Mouse (Mus musculus) lung, postnatal 25 days (tissue): ENCODE data around the gene Nek7.

Source experiments
- DNase-seq: peaks from one replicate; pipeline ENCODE4 v3.0.0; 2022; ENCODE audit warnings: low spot score

The Nek7 gene

DNA sequence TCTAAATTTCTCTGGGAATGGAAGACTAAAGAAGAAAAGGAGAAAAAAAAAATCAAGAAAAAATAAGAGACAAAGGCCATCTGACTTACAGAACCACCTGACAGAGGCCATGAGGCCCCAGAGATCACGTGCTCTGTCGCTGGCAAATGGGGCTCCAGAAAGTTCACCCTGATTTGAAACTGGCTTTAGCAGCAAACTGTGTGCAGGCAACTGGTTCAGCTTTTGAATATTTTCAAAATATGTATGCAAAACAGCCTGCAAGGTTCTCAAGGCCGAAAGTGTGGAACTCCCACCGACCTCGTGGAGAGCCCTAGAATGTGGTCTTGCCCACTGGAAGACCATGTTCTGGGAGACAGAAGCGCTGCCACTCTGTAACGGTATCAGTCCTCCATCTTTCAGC is 11.6 kb downstream of the Nek7 start:
- DNase-seq, result no peak

DNA sequence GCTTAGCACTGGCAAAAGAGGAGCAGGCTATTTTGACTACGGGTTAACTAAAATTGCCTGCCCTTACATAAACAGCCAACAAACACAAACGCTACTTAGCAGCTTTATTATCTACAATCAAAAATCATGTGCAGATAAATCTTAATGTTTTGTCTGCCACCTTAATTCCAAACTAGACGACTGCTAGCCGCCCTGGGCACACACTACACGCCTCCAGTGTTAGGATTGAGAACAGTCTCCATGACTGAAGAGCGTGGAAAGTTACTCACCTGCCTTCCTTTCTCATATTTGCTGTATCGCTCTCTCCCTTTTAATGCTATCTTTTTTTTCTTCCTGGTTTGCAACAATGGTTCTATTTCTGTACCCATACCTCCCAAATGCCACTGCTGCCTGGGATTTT is 12.1 kb downstream of the Nek7 start:
- no peak for DNase-seq

DNA sequence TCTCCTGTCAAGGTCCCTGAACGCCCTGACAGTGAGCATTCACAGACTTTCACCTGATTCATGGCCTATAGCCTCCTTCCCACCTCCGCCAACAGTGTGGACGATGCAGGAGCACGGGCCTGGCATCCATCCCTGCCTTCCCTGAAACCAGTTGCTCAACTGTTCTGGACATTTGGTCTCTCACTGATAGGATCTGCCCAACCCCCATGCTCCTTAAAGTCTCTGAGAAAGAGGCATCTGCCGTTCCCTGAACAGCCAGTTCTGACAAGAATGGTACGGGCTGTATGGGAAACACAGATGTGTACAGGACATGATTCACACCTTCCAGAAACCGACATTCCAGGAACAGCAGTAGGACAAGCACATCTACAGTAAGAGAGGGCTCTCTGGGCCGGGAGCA is 13.2 kb downstream of the Nek7 start:
- no peak for DNase-seq

- DNase-seq, result no peak
Measured at GRCm38 (mm10) chr1:138604736-138605135, 15.2 kb downstream of the Nek7 start.

- DNase-seq, result no peak
Measured at GRCm38 (mm10) chr1:138603974-138604373, 16.0 kb downstream of the Nek7 start.

- no peak for DNase-seq
Measured at GRCm38 (mm10) chr1:138598087-138598486, 21.9 kb downstream of the Nek7 start.

GRCm38 (mm10) chr1:138596127-138596706 is 23.7 kb downstream of the Nek7 start:
- DNase-seq, result no peak

- no peak for DNase-seq
Measured at GRCm38 (mm10) chr1:138594910-138595309, 25.0 kb downstream of the Nek7 start.

GRCm38 (mm10) chr1:138593922-138594321 is 26.0 kb downstream of the Nek7 start:
- DNase-seq, result no peak

GRCm38 (mm10) chr1:138592466-138592865 is 27.5 kb downstream of the Nek7 start:
- DNase-seq, result no peak

GRCm38 (mm10) chr1:138590451-138591022 is 29.4 kb downstream of the Nek7 start:
- DNase-seq, result peak; percentile 52

DNA sequence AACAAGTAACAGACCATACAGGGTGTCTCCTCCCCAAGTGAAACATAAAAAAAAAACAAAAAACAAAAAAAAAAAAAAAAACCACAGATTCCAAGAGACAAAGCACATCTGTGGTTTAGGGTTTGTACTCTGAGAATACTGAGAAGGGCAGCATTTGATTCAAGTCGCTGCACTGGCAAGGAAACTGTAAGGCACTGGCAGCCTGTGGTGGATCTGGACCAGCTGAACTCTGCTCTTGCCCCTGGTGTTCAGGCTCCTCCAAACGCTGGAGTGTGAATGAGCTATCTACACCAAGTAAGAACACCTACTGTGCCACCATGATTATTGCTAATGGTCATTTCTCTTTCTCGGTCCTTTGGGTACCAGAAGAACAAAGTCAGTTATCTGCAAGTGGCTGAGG is 30.8 kb downstream of the Nek7 start:
- DNase-seq, result no peak

GRCm38 (mm10) chr1:138587812-138588211 is 32.1 kb downstream of the Nek7 start:
- no peak for DNase-seq

DNA sequence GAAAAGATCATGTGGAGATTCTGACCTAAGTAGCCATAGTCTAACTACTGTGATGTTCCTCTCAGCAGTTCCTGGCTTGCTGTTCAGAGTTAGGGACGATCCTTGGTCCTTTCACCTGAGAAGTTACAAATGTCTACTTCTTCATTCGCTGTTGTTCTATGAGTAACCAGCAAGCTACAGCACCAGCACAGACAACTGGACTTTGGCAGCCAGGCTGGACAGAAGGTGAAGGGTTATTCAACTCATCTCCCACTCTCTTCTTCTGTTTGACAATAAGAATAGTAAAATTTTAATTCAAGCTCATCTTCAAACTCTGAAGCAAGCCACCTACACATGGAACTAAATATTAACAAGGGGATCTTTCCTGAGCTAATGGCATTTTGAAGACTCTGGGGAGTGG is 33.0 kb downstream of the Nek7 start:
- DNase-seq, result no peak

- DNase-seq, result no peak
Measured at GRCm38 (mm10) chr1:138584423-138585013, 35.4 kb downstream of the Nek7 start.

GRCm38 (mm10) chr1:138582225-138582624 is 37.7 kb downstream of the Nek7 start:
- DNase-seq, result no peak

DNA sequence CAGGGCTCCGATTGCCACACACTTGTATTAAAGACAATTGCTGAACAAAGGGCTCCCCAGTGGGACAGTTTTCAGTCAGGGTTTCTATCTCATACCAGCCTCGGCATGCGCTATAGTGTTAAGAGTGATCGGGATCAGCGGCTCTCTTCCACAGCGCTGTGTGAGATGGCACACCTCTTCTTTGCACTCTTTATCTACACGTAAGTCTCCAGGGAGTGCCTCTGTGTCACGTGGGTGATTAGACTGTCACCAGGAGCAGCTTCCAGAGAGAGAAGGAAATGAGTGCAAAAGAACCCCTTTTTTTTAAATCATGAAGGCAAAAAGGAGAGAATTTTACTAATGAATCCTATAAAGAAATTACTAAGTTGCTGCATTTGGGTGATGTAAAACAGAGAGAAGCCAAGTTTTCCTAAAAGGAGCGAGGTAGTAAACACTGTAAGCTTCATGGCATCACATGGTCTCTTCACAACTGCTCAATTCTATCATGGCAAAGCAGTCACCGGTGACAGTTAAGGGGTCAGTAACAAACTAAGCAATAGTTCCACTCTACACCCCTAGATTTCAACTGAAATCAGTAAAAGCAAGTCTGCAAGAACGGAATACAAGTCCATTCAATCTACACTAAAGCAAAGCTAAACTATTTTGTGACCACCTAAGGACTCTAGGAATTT is 40.0 kb downstream of the Nek7 start:
- no peak for DNase-seq

GRCm38 (mm10) chr1:138579207-138579606 is 40.7 kb downstream of the Nek7 start:
- DNase-seq, result no peak

DNA sequence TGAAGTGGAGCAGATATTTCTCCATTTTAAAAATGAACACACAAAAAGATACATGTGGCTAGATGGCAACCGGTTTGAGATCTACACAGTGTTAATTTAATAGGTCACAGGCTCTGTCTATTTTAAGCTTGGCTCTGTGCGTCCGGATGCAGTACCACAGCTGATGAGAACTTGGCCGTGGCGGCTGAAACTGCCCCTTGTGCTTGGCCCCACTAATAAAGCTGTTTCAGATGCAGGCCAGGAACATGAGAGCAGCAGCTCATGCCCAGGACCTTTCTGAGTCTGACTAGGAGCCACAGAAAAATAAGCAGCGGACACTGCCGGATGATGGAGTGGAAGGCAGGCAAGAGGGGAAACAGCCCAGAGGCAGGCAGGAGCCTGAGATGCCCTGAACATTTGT is 43.1 kb downstream of the Nek7 start:
- no peak for DNase-seq

- DNase-seq, result no peak
Measured at GRCm38 (mm10) chr1:138576066-138576697, 43.8 kb downstream of the Nek7 start.

- DNase-seq, result no peak
Measured at GRCm38 (mm10) chr1:138575629-138576028, 44.3 kb downstream of the Nek7 start.

GRCm38 (mm10) chr1:138571565-138572361 is 48.2 kb downstream of the Nek7 start:
- DNase-seq, result no peak
